Mouse (Mus musculus): ENCODE results near the gene Aqp12.

- TF ChIP-seq POLR2A (IDR thresholded peaks at IDR 0.05; ENCODE audit: borderline replicate concordance, low read depth, low read length), result no peak
- no peak for TF ChIP-seq CTCF (IDR thresholded peaks at IDR 0.05; ENCODE audit: low read depth, low read length)
These were observed 24.9 kb upstream of the Aqp12 start for GRCm38 (mm10) chr1:92981056-92981845.
